Mouse (Mus musculus) forelimb bud, embryonic 11.5 days (tissue): ENCODE measurements around the gene Adh5.

Source experiments
- DNase-seq: peaks from one replicate; pipeline ENCODE4 v3.0.0-alpha.2; 2012; ENCODE audit warnings: low read depth, low spot score

Adh5 gene

GRCm38 (mm10) chr3:138442612-138443464 is at the start of gene Adh5:
Gene Adh5, plus strand, starts transcription at chr3:138443093.
- peak; percentile 92 for DNase-seq

GRCm38 (mm10) chr3:138404872-138405271 is 38.0 kb upstream of the Adh5 start:
- DNase-seq, result no peak

GRCm38 (mm10) chr3:138405341-138405740 is 37.6 kb upstream of the Adh5 start:
- peak; percentile 31 for DNase-seq

- no peak for DNase-seq
These were observed 37.1 kb upstream of the Adh5 start for GRCm38 (mm10) chr3:138405840-138406239.

- no peak for DNase-seq
These were observed 35.0 kb upstream of the Adh5 start for GRCm38 (mm10) chr3:138407920-138408319.

GRCm38 (mm10) chr3:138409585-138409984 is 33.3 kb upstream of the Adh5 start:
- DNase-seq, result no peak

- DNase-seq, result no peak
These were observed 32.7 kb upstream of the Adh5 start for GRCm38 (mm10) chr3:138410211-138410610.

GRCm38 (mm10) chr3:138415121-138415690 is 27.7 kb upstream of the Adh5 start, which contains the start of gene Adh4:
Gene Adh4, plus strand, starts transcription at chr3:138415466.
- no peak for DNase-seq

GRCm38 (mm10) chr3:138419369-138419768 is 23.5 kb upstream of the Adh5 start:
- DNase-seq, result no peak

GRCm38 (mm10) chr3:138420385-138420784 is 22.5 kb upstream of the Adh5 start:
- DNase-seq, result no peak

GRCm38 (mm10) chr3:138423664-138424063 is 19.2 kb upstream of the Adh5 start:
- DNase-seq, result no peak

- no peak for DNase-seq
These were observed 18.6 kb upstream of the Adh5 start for GRCm38 (mm10) chr3:138424247-138424646.

- no peak for DNase-seq
These were observed 12.4 kb upstream of the Adh5 start for GRCm38 (mm10) chr3:138430360-138430976.

- DNase-seq, result peak; percentile 33
These were observed 11.1 kb upstream of the Adh5 start for GRCm38 (mm10) chr3:138431835-138432234.

GRCm38 (mm10) chr3:138438716-138439115 is 4.2 kb upstream of the Adh5 start:
- no peak for DNase-seq

GRCm38 (mm10) chr3:138442203-138442602 is 690 bp upstream of the Adh5 start:
- no peak for DNase-seq

GRCm38 (mm10) chr3:138443465-138443771 is 525 bp downstream of the Adh5 start:
- no peak for DNase-seq

GRCm38 (mm10) chr3:138448077-138448860 is 5.4 kb downstream of the Adh5 start:
- DNase-seq, result no peak

- no peak for DNase-seq
These were observed 9.3 kb downstream of the Adh5 start for GRCm38 (mm10) chr3:138452169-138452568.

GRCm38 (mm10) chr3:138454234-138454633 is 11.3 kb downstream of the Adh5 start:
- DNase-seq, result no peak

- DNase-seq, result no peak
These were observed 12.0 kb downstream of the Adh5 start for GRCm38 (mm10) chr3:138454711-138455435.
